Mouse (Mus musculus): Measurements from ENCODE around the gene Tnfrsf11a. TPM values are rescaled to one million over a fixed set of nuclear protein-coding genes. Genes with fewer than 3 reads are reported as not detected.

The Tnfrsf11a gene
- total RNA-seq, 2 experiments from 2014 or later: 1.3 to 2.3 TPM

Other genes starting within 250 kb of the Tnfrsf11a start
- 10 to 100 TPM; 10.4 to 13.5 TPM for gene Pign, start 117.0 kb upstream of the Tnfrsf11a start, total RNA-seq (2021)
- 10 to 100 TPM; 14.5 to 20.4 TPM for gene Relch, start 116.9 kb upstream of the Tnfrsf11a start, total RNA-seq (2021)
- 1 to 10 TPM; 6.6 to 8.4 TPM for gene Zcchc2, start 209.7 kb downstream of the Tnfrsf11a start, total RNA-seq (2021)

Data from gastrocnemius, postnatal 10 days (tissue).